Mouse (Mus musculus) CH12F3 (cell line): ENCODE results near the gene Hoxb4.

ENCODE experiments used
- in situ Hi-C: fragments of 300-500 bp; cut with MboI; formaldehyde crosslinking; loops from 2 replicates; pipeline ENCODE4 v1.14.3; 2020; ENCODE audit warnings: low sequenced_read_pairs

The Hoxb4 gene

DNA sequence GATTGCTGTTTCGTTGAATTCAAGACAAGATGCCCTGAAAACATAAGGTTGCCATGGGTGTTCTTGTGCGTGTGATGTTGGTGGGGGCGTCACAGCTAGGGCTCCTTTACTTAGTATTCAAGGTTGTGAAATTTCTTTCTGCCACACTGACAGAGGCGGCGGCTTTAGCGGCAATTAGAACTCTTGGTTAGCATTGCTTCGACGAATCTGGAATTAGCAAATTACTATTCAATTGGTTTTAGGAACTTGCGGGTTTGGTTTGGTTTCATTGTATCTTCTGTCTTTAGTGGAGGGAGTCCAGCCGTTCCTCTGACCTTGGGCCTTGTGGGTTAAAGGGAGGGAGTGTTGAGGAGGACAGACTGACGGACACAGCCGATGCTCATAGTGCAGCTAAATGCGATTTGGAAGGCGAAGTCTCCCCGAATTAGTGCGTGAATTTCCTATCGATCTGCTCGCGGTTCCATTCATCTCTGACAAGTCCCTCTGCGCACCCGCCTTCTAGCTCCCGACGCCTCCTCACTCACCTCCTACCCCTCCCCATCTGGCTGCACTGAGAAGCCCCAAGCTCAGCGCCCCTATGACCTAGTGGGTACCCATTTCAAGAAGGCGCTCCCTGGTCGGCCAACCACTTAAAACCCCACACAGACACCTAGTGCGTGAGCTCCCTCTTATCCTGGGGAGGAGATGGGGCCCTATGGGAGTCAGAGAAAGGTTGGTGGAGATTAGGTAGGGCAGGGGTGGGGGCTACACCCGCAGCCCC is at the start of gene Hoxb4:
Gene Hoxb4 (plus strand): TSS at position 660 of the 760 bp plus-strand sequence.
- in situ Hi-C loops: no loop called here

GRCm38 (mm10) chr11:96269869-96270268 is 48.2 kb upstream of the Hoxb4 start:
- in situ Hi-C loops: loop anchor here (10.0 kb wide), 1 partner anchor 285 kb away; no protein-coding TSS in a partner anchor

DNA sequence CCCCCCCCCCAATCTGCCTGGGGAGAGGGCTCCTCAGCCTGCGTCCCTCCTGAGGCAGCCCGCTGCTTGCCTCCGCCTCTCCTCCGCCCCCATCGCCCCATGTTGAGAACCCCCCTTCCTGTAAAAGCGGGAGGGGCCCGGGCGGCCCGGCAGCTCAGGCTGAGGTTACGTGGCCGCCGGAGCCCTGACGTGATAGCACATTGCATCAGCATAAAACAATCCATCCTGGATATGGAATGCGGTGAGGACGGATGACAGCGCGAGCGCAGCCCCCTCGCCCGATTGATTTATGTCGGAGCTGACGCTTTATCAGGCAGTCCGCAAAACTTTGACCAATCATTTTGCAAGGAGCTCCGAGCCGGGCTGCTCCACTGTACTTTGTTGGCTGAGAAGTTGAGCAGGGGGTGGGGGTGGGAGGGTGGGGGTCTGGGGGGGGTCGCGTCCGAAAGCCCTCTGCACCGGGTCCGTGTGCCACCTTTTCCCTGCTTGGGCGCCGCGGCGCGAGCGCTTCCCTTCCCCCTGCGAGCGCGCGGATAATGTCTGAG is 47.0 kb upstream of the Hoxb4 start, which contains the start of gene Hoxb9:
Gene Hoxb9 (plus strand): TSS at position 462 of the 545 bp plus-strand sequence.
- in situ Hi-C loops: loop anchor here (10.0 kb wide), 1 partner anchor 284 kb away; no protein-coding TSS in a partner anchor

DNA sequence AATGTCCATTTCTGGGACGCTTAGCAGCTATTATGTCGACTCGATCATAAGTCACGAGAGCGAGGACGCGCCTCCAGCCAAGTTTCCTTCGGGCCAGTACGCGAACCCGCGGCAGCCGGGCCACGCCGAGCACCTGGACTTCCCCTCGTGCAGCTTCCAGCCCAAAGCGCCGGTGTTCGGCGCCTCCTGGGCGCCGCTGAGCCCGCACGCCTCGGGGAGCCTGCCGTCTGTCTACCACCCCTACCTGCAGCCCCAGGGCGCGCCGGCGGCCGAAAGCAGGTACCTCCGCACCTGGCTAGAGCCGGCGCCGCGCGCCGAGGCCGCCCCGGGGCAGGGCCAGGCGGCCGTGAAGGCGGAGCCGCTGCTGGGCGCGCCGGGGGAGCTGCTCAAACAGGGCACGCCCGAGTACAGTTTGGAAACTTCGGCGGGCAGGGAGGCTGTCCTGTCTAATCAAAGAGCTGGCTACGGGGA is 46.5 kb upstream of the Hoxb4 start:
- in situ Hi-C loops: loop anchor here (10.0 kb wide), 1 partner anchor 283 kb away; no protein-coding TSS in a partner anchor

DNA sequence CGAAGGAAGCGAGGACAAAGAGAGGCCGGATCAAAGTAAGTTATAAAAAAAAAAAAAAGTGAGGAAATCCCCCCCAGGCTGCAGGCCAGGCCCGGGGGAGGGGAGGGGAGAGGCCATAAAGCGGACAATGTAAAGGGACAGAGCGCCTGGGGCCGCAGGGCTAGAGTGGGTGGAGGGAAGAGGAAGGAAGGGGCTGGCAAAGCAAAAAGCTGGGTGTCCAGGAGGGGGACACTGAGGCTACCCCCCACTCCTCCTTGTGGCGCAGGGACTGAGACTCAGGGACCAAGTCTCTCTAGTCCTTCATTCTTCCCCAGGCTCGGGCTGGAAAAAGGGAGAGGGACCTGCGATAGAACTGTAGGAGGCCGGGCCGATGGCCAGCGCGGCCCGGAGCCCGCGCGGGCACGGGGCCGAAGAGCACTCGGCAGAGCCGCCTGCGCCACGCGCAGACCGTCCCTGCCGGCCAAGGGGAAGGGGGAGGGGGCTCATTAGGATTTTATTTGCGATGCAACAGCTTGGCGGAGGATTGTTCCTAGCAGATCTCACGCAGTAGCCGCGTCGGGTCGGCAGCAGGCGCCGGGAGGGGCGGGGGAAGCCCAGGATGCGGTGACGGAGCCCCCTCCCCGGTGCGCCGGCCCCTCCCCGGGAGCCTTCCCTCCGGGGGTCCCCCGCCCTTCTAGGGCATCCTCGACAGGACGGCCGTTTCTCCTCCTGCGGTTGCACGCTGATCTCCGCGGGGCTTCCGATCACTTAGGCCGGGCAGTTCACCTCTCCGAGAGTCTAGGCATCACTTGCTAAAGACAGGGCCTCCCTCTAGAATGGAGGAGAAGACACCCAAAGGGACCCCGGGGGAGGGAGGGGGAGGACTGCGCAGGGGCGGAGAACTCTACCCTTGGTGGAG is 45.8 kb upstream of the Hoxb4 start:
- in situ Hi-C loops: loop anchor here (10.0 kb wide), 1 partner anchor 283 kb away; no protein-coding TSS in a partner anchor

- in situ Hi-C loops: loop anchor here (10.0 kb wide), 1 partner anchor 280 kb away; no protein-coding TSS in a partner anchor
Measured at GRCm38 (mm10) chr11:96274428-96274827, 43.6 kb upstream of the Hoxb4 start.

- in situ Hi-C loops: loop anchor here (10.0 to 25.0 kb wide), 2 partner anchors 279 to 586 kb away; no protein-coding TSS in a partner anchor
Measured at GRCm38 (mm10) chr11:96275896-96276295, 42.2 kb upstream of the Hoxb4 start.

DNA sequence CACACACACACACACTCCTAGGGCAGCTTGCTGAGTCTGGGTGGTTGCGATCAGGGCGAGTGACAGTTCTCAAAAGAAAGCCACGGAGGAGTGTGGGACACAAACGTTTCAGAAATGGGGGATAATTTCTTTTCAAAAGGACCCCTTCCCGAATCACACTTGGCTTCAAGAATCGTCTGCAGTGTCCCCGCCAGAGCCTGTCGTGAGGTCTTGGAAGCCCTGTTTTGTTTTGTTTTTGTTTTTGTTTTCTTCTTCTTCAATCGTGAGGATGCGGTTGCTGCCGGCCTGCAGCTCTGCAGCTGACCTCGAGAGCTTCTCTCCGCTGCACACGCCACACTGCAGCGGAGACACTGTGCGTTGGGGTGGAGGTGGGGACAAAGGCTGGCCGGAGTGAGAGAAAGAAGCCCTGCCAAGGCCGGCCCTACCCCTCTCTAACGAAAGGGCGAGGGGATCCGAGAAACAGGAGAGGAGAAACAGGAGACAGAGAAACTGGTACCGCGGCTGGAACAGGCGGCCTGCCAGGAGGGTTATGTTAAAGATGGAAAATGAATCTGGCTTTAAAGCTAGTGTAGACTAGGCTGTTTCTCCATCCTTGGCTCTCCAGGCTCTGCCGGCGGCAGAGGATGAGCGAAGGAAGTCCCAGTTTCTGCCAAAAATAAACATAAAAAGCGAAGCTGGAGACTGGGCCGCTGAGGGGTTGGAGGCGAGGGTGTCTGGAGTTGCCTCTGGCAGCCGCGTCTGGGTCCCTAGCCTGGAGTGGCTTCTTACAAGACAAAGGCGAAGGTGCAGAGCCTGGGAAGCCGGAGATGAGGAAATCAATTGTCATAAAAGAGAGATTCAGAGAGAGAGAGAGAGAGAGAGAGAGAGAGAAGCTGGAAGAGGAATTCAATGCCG is 40.7 kb upstream of the Hoxb4 start:
- in situ Hi-C loops: loop anchor here (10.0 to 25.0 kb wide), 2 partner anchors 277 to 585 kb away; no protein-coding TSS in a partner anchor

DNA sequence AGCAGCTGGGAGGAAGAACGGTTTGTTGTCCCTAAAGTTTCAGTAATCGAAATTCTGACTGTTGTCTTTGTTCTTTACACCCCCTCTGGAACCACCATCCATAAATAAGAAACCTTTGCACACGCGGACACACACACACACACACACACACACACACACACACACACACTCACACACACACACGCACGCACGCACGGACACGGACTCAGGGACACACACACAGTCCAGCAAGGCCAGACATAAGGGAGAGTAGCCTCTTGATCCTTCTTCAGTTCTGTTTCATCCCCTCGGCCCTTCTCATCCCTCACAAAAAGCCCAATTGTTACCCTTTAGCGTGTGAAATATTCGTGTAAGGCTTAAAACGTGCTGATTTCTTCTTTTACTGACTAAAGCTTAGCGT is 39.7 kb upstream of the Hoxb4 start:
- in situ Hi-C loops: loop anchor here (10.0 to 25.0 kb wide), 2 partner anchors 276 to 584 kb away; no protein-coding TSS in a partner anchor

GRCm38 (mm10) chr11:96278773-96279172 is 39.3 kb upstream of the Hoxb4 start:
- in situ Hi-C loops: loop anchor here (10.0 to 25.0 kb wide), 2 partner anchors 276 to 584 kb away; no protein-coding TSS in a partner anchor

DNA sequence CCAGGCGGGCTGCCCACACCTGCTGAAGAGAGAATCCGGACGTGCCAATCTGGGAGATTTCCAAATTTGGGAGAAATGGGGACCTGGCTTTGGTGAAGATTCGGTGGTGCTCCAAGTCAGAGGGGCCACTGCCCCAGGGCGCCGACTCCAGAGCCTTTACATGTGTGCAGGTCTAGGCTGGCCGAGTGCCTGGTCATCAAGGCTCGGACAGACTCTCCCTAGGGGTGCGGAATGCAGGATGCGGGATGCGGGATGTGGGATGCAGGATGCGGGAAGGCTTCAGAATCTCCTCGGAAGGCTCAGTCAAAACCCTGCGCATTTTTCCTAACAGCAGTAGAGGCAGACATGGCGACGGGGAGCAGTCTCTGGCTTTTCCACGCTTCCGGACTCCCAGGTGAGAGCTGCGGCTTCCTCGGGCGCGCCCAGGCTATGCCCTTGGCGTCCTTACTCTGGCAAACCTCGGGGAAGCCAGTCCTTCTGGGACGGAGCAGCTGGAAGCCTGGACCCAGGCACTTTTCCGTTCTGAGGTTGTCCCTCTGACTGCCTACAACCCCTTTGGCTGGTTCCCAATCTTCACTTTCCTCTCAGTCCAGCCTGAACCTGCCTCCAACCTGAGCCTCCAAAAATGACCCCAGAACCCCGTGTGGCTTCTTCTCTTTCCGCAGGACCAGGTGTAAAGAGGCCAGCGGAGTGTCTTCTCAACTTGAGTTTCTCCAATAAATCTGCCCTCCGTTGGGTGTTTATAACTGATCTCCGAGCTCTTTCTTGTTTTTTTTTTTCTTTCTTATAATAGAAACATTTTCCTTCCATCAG is 38.4 kb upstream of the Hoxb4 start:
- in situ Hi-C loops: loop anchor here (10.0 to 25.0 kb wide), 2 partner anchors 275 to 583 kb away; no protein-coding TSS in a partner anchor

DNA sequence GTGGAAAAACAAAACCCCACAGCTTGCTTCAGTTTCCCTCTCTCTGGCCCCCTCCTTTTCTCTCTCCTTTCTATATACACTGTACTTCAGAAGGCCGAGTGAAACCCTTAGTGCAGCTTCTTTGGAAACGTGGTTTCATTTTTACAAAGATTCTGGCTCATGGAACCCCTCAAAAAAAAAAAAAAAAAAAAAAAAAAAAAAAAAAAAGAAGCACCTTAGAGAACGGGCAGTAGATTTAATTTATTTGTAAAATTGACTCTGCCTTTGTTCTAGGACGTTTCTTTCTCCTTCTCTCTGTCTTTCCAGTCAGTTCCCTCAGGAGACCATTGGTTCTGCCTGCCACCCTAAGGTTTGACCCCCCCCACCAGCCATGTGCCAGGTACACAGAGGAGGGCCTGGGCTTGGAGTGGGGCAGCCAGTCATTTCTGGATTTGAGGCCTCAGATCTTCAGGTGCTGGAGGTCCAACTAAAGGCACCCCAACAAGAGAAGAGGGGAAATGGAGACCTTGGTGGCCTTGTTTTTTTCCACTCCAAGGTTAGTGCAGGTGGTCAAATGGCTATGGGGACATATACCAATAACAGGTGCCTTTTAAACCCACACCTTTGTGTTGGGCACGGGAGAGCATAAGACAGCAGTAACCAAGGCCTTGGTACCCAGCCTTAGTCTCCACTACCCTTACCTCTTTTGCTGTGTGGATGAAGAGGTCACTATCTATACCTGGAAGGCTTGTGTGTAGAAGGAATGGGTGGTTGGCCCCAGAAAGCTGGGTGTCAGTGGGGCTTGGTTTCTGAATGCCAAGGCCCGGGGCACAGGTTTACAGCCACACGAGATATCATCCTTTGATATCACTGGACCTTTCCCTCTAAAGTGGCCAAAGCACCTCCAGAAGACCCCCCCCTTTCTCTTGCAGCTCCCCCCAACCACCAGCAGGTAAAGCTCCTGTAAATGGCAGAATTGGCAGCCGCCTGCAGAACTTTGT is 37.4 kb upstream of the Hoxb4 start:
- in situ Hi-C loops: loop anchor here (25.0 kb wide), 1 partner anchor 582 kb away; no protein-coding TSS in a partner anchor

DNA sequence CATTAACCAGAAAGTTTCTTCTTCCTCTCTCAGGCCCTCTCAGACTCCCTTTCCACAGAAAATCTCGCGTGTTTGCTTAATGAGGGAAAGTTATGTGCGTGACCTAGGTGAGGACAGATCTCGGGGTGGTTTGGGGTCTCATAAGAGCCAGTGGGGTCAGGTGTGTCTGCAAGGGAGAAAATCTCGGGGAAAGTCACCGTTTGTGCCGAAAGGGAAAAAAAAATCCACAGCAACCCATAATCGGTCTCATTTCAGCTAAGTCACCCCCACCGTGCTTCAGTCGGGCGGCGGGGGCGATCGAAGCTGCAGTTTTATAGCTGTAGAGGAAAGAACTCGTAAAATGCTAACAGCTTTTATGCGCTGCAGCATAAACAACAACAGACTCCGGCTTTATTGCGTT is 36.7 kb upstream of the Hoxb4 start:
- in situ Hi-C loops: loop anchor here (25.0 kb wide), 1 partner anchor 581 kb away; no protein-coding TSS in a partner anchor

- in situ Hi-C loops: loop anchor here (25.0 kb wide), 1 partner anchor 580 kb away; no protein-coding TSS in a partner anchor
Measured at GRCm38 (mm10) chr11:96281855-96282570, 36.1 kb upstream of the Hoxb4 start, which contains the start of gene Hoxb8. Gene Hoxb8 (plus strand): TSS chr11:96281905.

DNA sequence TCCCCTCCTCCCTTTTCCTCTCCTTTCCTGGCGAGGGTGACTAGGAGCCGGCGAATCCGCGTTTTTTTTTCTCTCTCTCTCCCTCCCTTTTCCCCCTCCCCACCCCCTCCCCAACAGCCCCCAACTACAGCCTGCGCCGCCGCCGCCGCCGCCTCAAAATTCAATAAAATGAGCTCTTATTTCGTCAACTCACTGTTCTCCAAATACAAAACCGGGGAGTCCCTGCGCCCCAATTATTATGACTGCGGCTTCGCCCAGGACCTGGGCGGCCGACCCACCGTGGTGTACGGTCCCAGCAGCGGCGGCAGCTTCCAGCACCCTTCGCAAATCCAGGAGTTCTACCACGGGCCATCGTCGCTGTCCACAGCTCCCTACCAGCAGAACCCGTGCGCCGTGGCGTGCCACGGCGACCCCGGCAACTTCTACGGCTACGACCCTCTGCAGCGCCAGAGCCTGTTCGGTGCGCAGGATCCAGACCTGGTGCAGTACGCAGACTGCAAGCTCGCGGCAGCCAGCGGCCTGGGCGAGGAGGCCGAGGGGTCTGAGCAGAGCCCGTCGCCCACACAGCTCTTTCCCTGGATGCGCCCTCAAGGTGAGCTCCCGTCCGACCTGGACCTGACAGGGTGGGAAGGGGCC is 35.2 kb upstream of the Hoxb4 start:
- in situ Hi-C loops: loop anchor here (25.0 kb wide), 1 partner anchor 579 kb away; no protein-coding TSS in a partner anchor
